Mouse (Mus musculus): Measurements from ENCODE around the gene Cabp2.

DNA sequence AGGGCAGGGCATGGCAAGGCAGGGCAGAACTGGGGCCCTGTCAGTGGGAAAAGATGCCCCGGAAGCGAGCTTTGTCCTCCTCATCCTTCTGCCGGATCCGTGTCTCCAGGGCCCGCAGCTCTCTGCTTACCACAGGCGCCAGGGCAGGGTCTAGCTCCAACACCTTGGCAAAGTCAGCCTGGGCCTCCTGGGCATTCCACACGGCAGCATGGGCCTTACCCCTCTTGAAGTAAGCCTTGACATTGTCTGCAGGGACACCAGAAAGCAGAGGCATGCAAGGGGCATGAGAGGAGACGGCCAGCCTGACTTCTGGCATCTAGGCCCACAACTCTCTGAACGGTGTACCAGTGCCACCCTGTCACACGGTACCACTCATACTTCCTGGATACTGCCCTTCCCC is 33.2 kb downstream of the Cabp2 start:
- TF ChIP-seq CTCF (IDR thresholded peaks at IDR 0.05; ENCODE audit: extremely low read depth, insufficient read depth, low read length) (no peak), POLR2A (IDR thresholded peaks at IDR 0.05; ENCODE audit: extremely low read depth, insufficient read depth, low read length) (no peak)
